Mouse (Mus musculus): ENCODE data around the gene Tomm20.
A peak's percentile ranks its signal among the peaks of the same experiment; 100 is the strongest.

- peak; percentile 49; the same call in 1 of the 2 replicates for TF ChIP-seq POLR2A (IDR thresholded peaks at IDR 0.05; ENCODE audit: control insufficient read depth, extremely low read depth, insufficient read depth, low read length, poor library complexity)
- TF ChIP-seq CTCF (IDR thresholded peaks at IDR 0.05; ENCODE audit: borderline replicate concordance, control insufficient read depth, extremely low read depth, insufficient read depth, low read length, poor library complexity): no peak
These were observed 25.1 kb upstream of the Tomm20 start, which contains the start of gene Rbm34 for GRCm38 (mm10) chr8:126970579-126971313.
